Mouse (Mus musculus): ENCODE data around the gene Pdlim5. TPM values are rescaled to one million over a fixed set of nuclear protein-coding genes. Genes with fewer than 3 reads are reported as not detected.

Gene Pdlim5
- polyA plus RNA-seq, 1 experiment from 2014 or later = 12.9 TPM

GRCm38 (mm10) chr3:142390288-142390687 lies 5.2 kb downstream of the Pdlim5 start:
- Histone ChIP-seq H3K9me3 (no peaks in the 10 kb centered on the region), H3K27me3 (peaks cover 10% of the 10 kb centered on the region; the same call in 1 of the 2 replicates), H3K27ac (no peak overlapping the region), H3K36me3 (replicated peaks) (no peaks in the 10 kb centered on the region), H3K9ac (no peak overlapping the region), H3K4me2 (no peak overlapping the region), H3K4me1 (peaks cover 15% of the 10 kb centered on the region), H3K4me3 (replicated peaks) (no peak overlapping the region)
- ATAC-seq (ENCODE audit: low FRiP score) = no peak
- 13% methylated on average over 2 of the region's 2 CpGs for WGBS

DNA sequence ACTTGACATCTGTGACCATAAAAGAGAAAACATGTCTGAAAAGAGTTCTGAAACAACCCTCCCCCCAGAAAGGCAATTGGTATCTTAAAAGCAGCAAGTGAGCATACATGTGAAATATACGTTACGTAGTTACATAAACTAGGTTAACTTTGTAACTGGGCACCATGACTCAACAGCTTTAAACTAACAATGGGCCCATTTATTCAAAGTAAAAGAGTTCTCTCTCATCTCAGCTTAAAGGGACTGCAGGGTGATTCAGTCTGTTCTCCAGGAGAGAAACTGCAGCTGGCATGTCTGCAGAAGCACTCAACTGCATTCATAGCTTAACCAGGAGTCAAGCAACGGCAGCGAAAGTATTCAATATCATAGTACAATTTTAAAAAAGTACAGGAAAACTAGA lies 7.3 kb downstream of the Pdlim5 start:
- no peaks in the 10 kb centered on the region for H3K27me3 ChIP-seq
- H3K27ac ChIP-seq = no peak overlapping the region
- 34% methylated on average over 4 of the region's 4 CpGs for WGBS
- H3K36me3 ChIP-seq (replicated peaks) = no peaks in the 10 kb centered on the region
- no peak overlapping the region for H3K4me2 ChIP-seq
- no peaks in the 10 kb centered on the region for H3K9me3 ChIP-seq
- no peak overlapping the region for H3K9ac ChIP-seq
- H3K4me1 ChIP-seq = peaks cover 10% of the 10 kb centered on the region; the same call in 1 of the 2 replicates
- no peak overlapping the region for H3K4me3 ChIP-seq (replicated peaks)
- ATAC-seq (ENCODE audit: low FRiP score) = no peak

DNA sequence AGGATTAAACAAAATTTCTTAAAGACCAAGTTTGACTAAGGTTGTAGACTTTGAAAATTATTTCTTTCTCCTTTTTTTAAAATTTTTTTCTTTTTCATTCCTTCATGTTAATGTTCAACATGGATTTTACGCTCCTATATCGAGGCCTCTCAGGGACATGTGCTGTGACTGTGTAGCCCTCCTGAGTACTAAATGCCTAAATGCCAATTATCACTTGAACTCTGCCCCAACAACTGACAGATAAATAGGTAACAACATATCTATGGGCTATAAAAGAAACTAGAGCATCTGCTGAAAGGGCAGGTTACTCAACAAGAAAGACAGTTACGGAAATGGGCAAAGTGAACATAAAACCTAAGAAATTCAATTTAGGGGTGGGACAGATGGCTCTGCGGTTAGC lies 9.0 kb downstream of the Pdlim5 start:
- Histone ChIP-seq H3K4me1 (peaks cover 10% of the 10 kb centered on the region; the same call in 1 of the 2 replicates), H3K4me2 (no peak overlapping the region), H3K9ac (no peak overlapping the region), H3K36me3 (replicated peaks) (no peaks in the 10 kb centered on the region), H3K27me3 (no peaks in the 10 kb centered on the region), H3K9me3 (no peaks in the 10 kb centered on the region), H3K27ac (no peak overlapping the region), H3K4me3 (replicated peaks) (no peak overlapping the region)
- no peak for ATAC-seq (ENCODE audit: low FRiP score)
- 89% methylated on average over 4 of the region's 4 CpGs for WGBS

DNA sequence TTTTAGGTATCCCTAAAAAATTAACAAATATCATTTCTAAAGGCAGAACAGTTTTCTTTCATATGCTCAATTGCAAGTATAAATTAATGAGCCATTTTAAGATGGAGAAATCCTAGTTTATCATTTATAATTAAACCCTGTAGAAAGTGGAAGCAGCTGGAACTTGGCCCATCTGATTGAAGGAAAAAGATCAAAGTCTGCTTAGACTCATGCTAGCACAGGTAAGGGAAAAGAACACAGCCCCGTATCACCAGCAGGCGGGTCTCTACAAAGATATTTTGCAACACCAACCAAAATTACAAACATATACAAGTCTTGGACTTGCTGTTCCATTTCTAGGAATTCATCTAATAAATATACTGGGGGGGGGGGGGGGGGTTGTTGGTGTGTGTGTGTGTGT lies 9.8 kb downstream of the Pdlim5 start:
- Histone ChIP-seq H3K36me3 (replicated peaks) (no peaks in the 10 kb centered on the region), H3K27ac (no peak overlapping the region), H3K4me2 (no peak overlapping the region), H3K9ac (no peak overlapping the region), H3K4me1 (peaks cover 10% of the 10 kb centered on the region; the same call in 1 of the 2 replicates), H3K9me3 (no peaks in the 10 kb centered on the region), H3K4me3 (replicated peaks) (no peak overlapping the region), H3K27me3 (no peaks in the 10 kb centered on the region)
- 80% methylated on average over 2 of the region's 2 CpGs for WGBS
- no peak for ATAC-seq (ENCODE audit: low FRiP score)

GRCm38 (mm10) chr3:142376638-142377037 lies 18.9 kb downstream of the Pdlim5 start:
- WGBS = 84% methylated on average over 1 of the region's 1 CpGs
- Histone ChIP-seq H3K4me2 (no peak overlapping the region), H3K9ac (no peak overlapping the region), H3K9me3 (no peaks in the 10 kb centered on the region), H3K4me1 (peaks cover 10% of the 10 kb centered on the region), H3K36me3 (replicated peaks) (no peaks in the 10 kb centered on the region), H3K27me3 (no peaks in the 10 kb centered on the region), H3K27ac (no peak overlapping the region), H3K4me3 (replicated peaks) (no peak overlapping the region)
- ATAC-seq (ENCODE audit: low FRiP score) = no peak

DNA sequence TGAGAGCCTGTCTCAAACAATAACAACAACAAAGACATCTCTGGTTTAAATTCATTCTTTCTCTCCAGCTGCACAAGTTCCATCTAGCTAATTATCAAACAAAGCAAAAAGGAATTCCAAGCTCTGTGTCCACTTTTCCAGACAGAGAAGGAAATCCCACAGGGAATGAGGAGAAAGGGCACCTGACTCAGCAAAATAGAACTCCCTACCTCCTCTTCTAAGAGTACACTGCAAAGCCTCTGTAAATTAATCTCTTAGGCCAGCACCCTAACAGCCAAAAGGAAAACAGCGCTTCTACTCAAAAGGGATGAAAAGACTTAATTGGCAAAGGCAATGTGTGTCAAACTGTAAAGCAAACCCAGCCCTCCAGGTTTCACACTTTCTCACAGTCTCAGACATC lies 20.4 kb downstream of the Pdlim5 start:
- no peak overlapping the region for H3K9ac ChIP-seq
- no peaks in the 10 kb centered on the region for H3K36me3 ChIP-seq (replicated peaks)
- H3K27ac ChIP-seq = no peak overlapping the region
- H3K9me3 ChIP-seq = no peaks in the 10 kb centered on the region
- no peak overlapping the region for H3K4me2 ChIP-seq
- no peak; the same call in 1 of the 2 replicates for ATAC-seq (ENCODE audit: low FRiP score)
- 0% methylated on average over 1 of the region's 1 CpGs for WGBS
- no peak overlapping the region for H3K4me3 ChIP-seq (replicated peaks)
- H3K27me3 ChIP-seq = no peaks in the 10 kb centered on the region
- H3K4me1 ChIP-seq = peaks cover 10% of the 10 kb centered on the region

- Histone ChIP-seq H3K9me3 (no peaks in the 10 kb centered on the region), H3K4me3 (replicated peaks) (no peak overlapping the region), H3K27me3 (no peaks in the 10 kb centered on the region), H3K4me2 (no peak overlapping the region), H3K27ac (no peak overlapping the region), H3K4me1 (peaks cover 10% of the 10 kb centered on the region), H3K9ac (no peak overlapping the region), H3K36me3 (replicated peaks) (no peaks in the 10 kb centered on the region)
- ATAC-seq (ENCODE audit: low FRiP score) = no peak
- WGBS = 91% methylated on average over 6 of the region's 6 CpGs
Measured at GRCm38 (mm10) chr3:142372465-142373147, 22.9 kb downstream of the Pdlim5 start.

GRCm38 (mm10) chr3:142368411-142368810 lies 27.1 kb downstream of the Pdlim5 start:
- H3K9me3 ChIP-seq = no peaks in the 10 kb centered on the region
- no peak for ATAC-seq (ENCODE audit: low FRiP score)
- no peaks in the 10 kb centered on the region for H3K4me1 ChIP-seq
- WGBS = 88% methylated on average over 9 of the region's 9 CpGs
- H3K27me3 ChIP-seq = no peaks in the 10 kb centered on the region
- H3K4me2 ChIP-seq = no peak overlapping the region
- H3K36me3 ChIP-seq (replicated peaks) = no peaks in the 10 kb centered on the region
- no peak overlapping the region for H3K4me3 ChIP-seq (replicated peaks)
- H3K9ac ChIP-seq = no peak overlapping the region
- no peak overlapping the region for H3K27ac ChIP-seq

GRCm38 (mm10) chr3:142362092-142362491 lies 33.4 kb downstream of the Pdlim5 start:
- Histone ChIP-seq H3K27me3 (no peaks in the 10 kb centered on the region), H3K4me3 (replicated peaks) (no peak overlapping the region), H3K27ac (no peak overlapping the region), H3K4me2 (no peak overlapping the region), H3K36me3 (replicated peaks) (no peaks in the 10 kb centered on the region), H3K9ac (no peak overlapping the region), H3K9me3 (no peaks in the 10 kb centered on the region), H3K4me1 (0 out of 2 replicates have a peak, but pooled peaks cover 2% of the 10 kb centered on the region)
- no peak for ATAC-seq (ENCODE audit: low FRiP score)
- 73% methylated on average over 6 of the region's 6 CpGs for WGBS

GRCm38 (mm10) chr3:142358951-142359350 lies 36.5 kb downstream of the Pdlim5 start:
- no peaks in the 10 kb centered on the region for H3K36me3 ChIP-seq (replicated peaks)
- H3K9ac ChIP-seq = no peak overlapping the region
- no peak overlapping the region for H3K4me2 ChIP-seq
- H3K4me1 ChIP-seq = 0 out of 2 replicates have a peak, but pooled peaks cover 2% of the 10 kb centered on the region
- no peak overlapping the region for H3K27ac ChIP-seq
- H3K27me3 ChIP-seq = no peaks in the 10 kb centered on the region
- no peaks in the 10 kb centered on the region for H3K9me3 ChIP-seq
- ATAC-seq (ENCODE audit: low FRiP score) = no peak
- H3K4me3 ChIP-seq (replicated peaks) = no peak overlapping the region

DNA sequence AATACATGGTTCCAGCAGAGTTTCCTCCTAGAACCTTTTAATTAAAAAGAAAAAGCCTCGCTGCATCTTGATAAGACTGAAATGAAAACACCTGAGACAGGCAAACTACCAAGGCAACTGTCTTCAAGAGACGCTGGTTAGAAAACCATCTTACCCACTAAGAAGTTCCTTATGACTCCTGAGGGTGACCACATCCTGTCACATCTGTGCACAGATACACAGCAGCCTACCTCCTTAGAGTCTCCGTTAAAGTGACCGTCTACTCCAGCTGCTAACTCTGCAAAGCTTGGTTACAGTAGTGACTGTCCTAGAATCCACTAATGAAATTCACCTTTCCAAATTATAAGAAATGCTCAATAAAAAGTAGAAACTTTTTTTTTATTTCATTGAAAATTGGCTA lies 38.8 kb downstream of the Pdlim5 start:
- H3K4me3 ChIP-seq (replicated peaks) = no peak overlapping the region
- no peak overlapping the region for H3K9ac ChIP-seq
- no peaks in the 10 kb centered on the region for H3K36me3 ChIP-seq (replicated peaks)
- no peaks in the 10 kb centered on the region for H3K9me3 ChIP-seq
- H3K4me2 ChIP-seq = no peak overlapping the region
- H3K27ac ChIP-seq = no peak overlapping the region
- no peak for ATAC-seq (ENCODE audit: low FRiP score)
- WGBS = 89% methylated on average over 4 of the region's 4 CpGs
- no peaks in the 10 kb centered on the region for H3K4me1 ChIP-seq
- H3K27me3 ChIP-seq = no peaks in the 10 kb centered on the region

DNA sequence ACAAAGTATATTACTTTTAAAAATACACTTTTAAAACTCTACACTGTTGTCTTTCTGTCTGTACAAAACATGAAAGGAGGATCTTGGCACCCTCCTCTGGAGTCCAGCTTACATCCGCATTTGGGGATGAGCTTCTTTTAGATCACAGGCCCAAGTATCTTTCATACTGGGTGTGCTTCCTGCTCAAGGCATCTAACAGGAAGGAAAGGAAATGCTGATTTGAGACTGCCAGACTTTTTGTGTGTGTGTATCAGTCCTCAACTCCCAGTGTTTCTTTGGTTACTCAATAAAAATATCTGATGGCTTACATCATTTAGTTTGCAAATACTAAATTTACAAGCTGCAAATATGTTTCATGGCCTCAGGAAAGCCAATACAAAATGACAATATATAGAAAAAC lies 42.3 kb downstream of the Pdlim5 start:
- Histone ChIP-seq H3K27ac (no peak overlapping the region), H3K4me2 (no peak overlapping the region), H3K36me3 (replicated peaks) (no peaks in the 10 kb centered on the region), H3K4me1 (no peaks in the 10 kb centered on the region), H3K27me3 (no peaks in the 10 kb centered on the region), H3K4me3 (replicated peaks) (no peak overlapping the region), H3K9me3 (no peaks in the 10 kb centered on the region), H3K9ac (no peak overlapping the region)
- 80% methylated on average over 1 of the region's 1 CpGs for WGBS
- no peak for ATAC-seq (ENCODE audit: low FRiP score)

DNA sequence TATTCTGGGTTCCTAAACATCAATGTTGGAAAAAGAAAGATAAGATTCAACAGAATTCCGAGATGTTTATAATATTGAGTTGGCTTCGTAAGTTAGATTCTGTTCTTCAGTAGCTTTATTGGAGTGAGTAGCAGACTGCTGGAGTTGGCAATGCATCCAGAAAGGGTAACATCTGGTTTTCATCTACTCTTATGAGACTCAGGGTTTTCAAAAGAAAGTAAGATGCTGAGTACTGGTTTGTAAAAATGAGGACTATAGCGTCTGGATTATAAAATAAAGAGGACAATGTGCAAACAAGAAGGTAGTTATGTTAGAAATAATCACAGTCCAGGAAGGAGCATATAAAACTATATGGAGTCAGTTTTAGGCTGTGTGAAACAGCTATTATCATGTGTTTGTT lies 45.0 kb downstream of the Pdlim5 start:
- no peak overlapping the region for H3K27ac ChIP-seq
- H3K9ac ChIP-seq = no peak overlapping the region
- no peaks in the 10 kb centered on the region for H3K27me3 ChIP-seq
- H3K4me1 ChIP-seq = no peaks in the 10 kb centered on the region
- WGBS = 87% methylated on average over 3 of the region's 3 CpGs
- no peaks in the 10 kb centered on the region for H3K9me3 ChIP-seq
- H3K4me2 ChIP-seq = no peak overlapping the region
- ATAC-seq (ENCODE audit: low FRiP score) = no peak
- H3K4me3 ChIP-seq (replicated peaks) = no peak overlapping the region
- H3K36me3 ChIP-seq (replicated peaks) = no peaks in the 10 kb centered on the region
